Mouse (Mus musculus) ovary, adult 18-20 months (tissue): ENCODE results near the gene Cyp4x1.
"Not testable (repeated sequence)": the region's sequence is repeated elsewhere in the genome, so short reads cannot be mapped to it uniquely, and the experiment has no call there.

ENCODE experiments used
- DNase-seq: peaks from one replicate; pipeline ENCODE4 v3.0.0; 2022; ENCODE audit warnings: low spot score, mixed read lengths

The Cyp4x1 gene

GRCm38 (mm10) chr4:115133621-115134295 is at the start of gene Cyp4x1:
Gene Cyp4x1 (minus strand): TSS chr4:115134281.
- DNase-seq, result no peak

GRCm38 (mm10) chr4:115176201-115176600 is 42.1 kb upstream of the Cyp4x1 start:
- not testable (repeated sequence) for DNase-seq

GRCm38 (mm10) chr4:115174694-115175353 is 40.7 kb upstream of the Cyp4x1 start:
- no peak for DNase-seq

- not testable (repeated sequence) for DNase-seq
These were observed 24.9 kb upstream of the Cyp4x1 start for GRCm38 (mm10) chr4:115158963-115159362.

- no peak for DNase-seq
These were observed 20.6 kb upstream of the Cyp4x1 start for GRCm38 (mm10) chr4:115154723-115155122.

- no peak for DNase-seq
These were observed 182 bp upstream of the Cyp4x1 start for GRCm38 (mm10) chr4:115134296-115134630.

GRCm38 (mm10) chr4:115133085-115133484 is 996 bp downstream of the Cyp4x1 start:
- DNase-seq, result no peak

GRCm38 (mm10) chr4:115124713-115125112 is 9.4 kb downstream of the Cyp4x1 start:
- no peak for DNase-seq

GRCm38 (mm10) chr4:115123507-115123906 is 10.6 kb downstream of the Cyp4x1 start:
- no peak for DNase-seq

- DNase-seq, result no peak
These were observed 12.5 kb downstream of the Cyp4x1 start for GRCm38 (mm10) chr4:115121608-115122007.

- no peak for DNase-seq
These were observed 12.9 kb downstream of the Cyp4x1 start for GRCm38 (mm10) chr4:115121162-115121561.

- no peak for DNase-seq
These were observed 14.4 kb downstream of the Cyp4x1 start for GRCm38 (mm10) chr4:115119642-115120041.

GRCm38 (mm10) chr4:115113266-115113665 is 20.8 kb downstream of the Cyp4x1 start:
- no peak for DNase-seq

- DNase-seq, result no peak
These were observed 22.9 kb downstream of the Cyp4x1 start for GRCm38 (mm10) chr4:115111167-115111566.

GRCm38 (mm10) chr4:115103510-115103909 is 30.6 kb downstream of the Cyp4x1 start:
- DNase-seq, result no peak

- no peak for DNase-seq
These were observed 32.4 kb downstream of the Cyp4x1 start for GRCm38 (mm10) chr4:115101682-115102081.

GRCm38 (mm10) chr4:115097146-115097496 is 37.0 kb downstream of the Cyp4x1 start:
- DNase-seq, result no peak

GRCm38 (mm10) chr4:115096435-115097145 is 37.5 kb downstream of the Cyp4x1 start:
- no peak for DNase-seq

GRCm38 (mm10) chr4:115095671-115096434 is 38.2 kb downstream of the Cyp4x1 start:
- no peak for DNase-seq

GRCm38 (mm10) chr4:115094056-115094455 is 40.0 kb downstream of the Cyp4x1 start:
- no peak for DNase-seq

- DNase-seq, result no peak
These were observed 40.7 kb downstream of the Cyp4x1 start for GRCm38 (mm10) chr4:115093331-115093864.

- no peak for DNase-seq
These were observed 42.3 kb downstream of the Cyp4x1 start for GRCm38 (mm10) chr4:115091806-115092205.
